ENCODE assay signal across 16 mouse cellular contexts in genomic region chr5:139101783-139102182, GRCm38 (mm10).
"Had no signal": no experiment of that assay in that cellular context is flagged by ENCODE, and none has a peak within 500 bp of the region (broad histone marks: within the 10 kb centered on the region; RNA-seq: fewer than 3 reads in every experiment).

No protein-coding gene starts in this region.

- DNase-seq: kidney, postnatal 10 days; kidney, postnatal 4 days; lung, embryonic 14.5 days; lung, postnatal 14 days; right cerebral cortex, postnatal 14 days; thymus, postnatal 36 days had no signal

- H3K9ac ChIP-seq: limb, embryonic 13.5 days; liver, embryonic 15.5 days; lung, embryonic 14.5 days; neural tube, embryonic 13.5 days; stomach, embryonic 15.5 days had no signal

- H3K27me3 ChIP-seq: limb, embryonic 13.5 days; liver, embryonic 15.5 days; neural tube, embryonic 13.5 days; stomach, embryonic 15.5 days had no signal

- H3K4me1 ChIP-seq: liver, embryonic 15.5 days had no signal

- H3K36me3 ChIP-seq: liver, embryonic 15.5 days; stomach, embryonic 15.5 days had no signal

- H3K27ac ChIP-seq: layer of hippocampus, adult 2 months; limb, embryonic 13.5 days; liver, embryonic 15.5 days; macrophage; neural tube, embryonic 13.5 days; stomach, embryonic 15.5 days had no signal

- H3K4me3 ChIP-seq: layer of hippocampus, adult 2 months; limb, embryonic 13.5 days; liver, embryonic 15.5 days; megakaryocyte, embryonic 14.5 days; neural tube, embryonic 13.5 days; stomach, embryonic 15.5 days had no signal

- ATAC-seq: midbrain, embryonic 16.5 days had no signal

- H3K4me2 ChIP-seq: limb, embryonic 13.5 days; liver, embryonic 11.5 days; liver, embryonic 15.5 days; lung, embryonic 14.5 days; midbrain, embryonic 11.5 days; neural tube, embryonic 13.5 days; stomach, embryonic 15.5 days had no signal

- H3K9me3 ChIP-seq: liver, embryonic 15.5 days; stomach, embryonic 15.5 days had no signal
